Mouse (Mus musculus) MEL (cell line): Measurements from ENCODE around the gene Ankmy1. TPM values are rescaled to one million over a fixed set of nuclear protein-coding genes. Genes with fewer than 3 reads are reported as not detected.

ENCODE experiments used
- DNase-seq: peaks from one replicate; pipeline ENCODE4 v3.0.0; 2011; ENCODE audit warnings: low read depth, low spot score
- H3K27ac ChIP-seq: 2 replicates; pipeline ENCODE4 v1.5.1; 2012; ENCODE audit warnings: low read depth, mild to moderate bottlenecking, control low read depth, low read length, moderate library complexity; ENCODE audit not compliant: control insufficient read depth
- H3K27me3 ChIP-seq, 2 experiments: fragments of 150-350 bp in 1 of 2; sonication (generic) in 1 of 2; 2 replicates each; pipeline ENCODE4 v1.6.1; 2012; ENCODE audit warnings: low read length in 2 of 2, mild to moderate bottlenecking in 2 of 2, improper control_type of control experiment in 1 of 2, moderate library complexity in 1 of 2; ENCODE audit not compliant: insufficient read depth in 2 of 2, control insufficient read depth in 1 of 2
- H3K36me3 ChIP-seq, 2 experiments: 2 replicates each; pipeline ENCODE4 v1.6.1; 2012 to 2014; ENCODE audit warnings: low read length in 2 of 2, improper control_type of control experiment in 1 of 2, inconsistent platforms in 1 of 2, mild to moderate bottlenecking in 1 of 2; ENCODE audit not compliant: insufficient read depth in 2 of 2, control insufficient read depth in 1 of 2
- H3K4me1 ChIP-seq, 2 experiments: fragments of 150-350 bp in 1 of 2; sonication (generic) in 1 of 2; 2 replicates each; pipeline ENCODE4 v1.6.1; 2012; ENCODE audit warnings: low read length in 2 of 2, improper control_type of control experiment in 1 of 2, mild to moderate bottlenecking in 1 of 2; ENCODE audit not compliant: insufficient read depth in 2 of 2, control insufficient read depth in 1 of 2
- H3K4me3 ChIP-seq, 2 experiments: fragments of 150-350 bp in 1 of 2; sonication (generic) in 1 of 2; 2 replicates each; pipeline ENCODE4 v1.5.1; 2012; ENCODE audit warnings: low read depth in 2 of 2, low read length in 2 of 2, mild to moderate bottlenecking in 2 of 2, moderate library complexity in 2 of 2, control low read depth in 1 of 2, improper control_type of control experiment in 1 of 2; ENCODE audit not compliant: control insufficient read depth in 1 of 2, insufficient read depth in 1 of 2
- H3K79me2 ChIP-seq: 2 replicates; pipeline ENCODE4 v1.6.1; 2012; ENCODE audit warnings: mild to moderate bottlenecking, low read length, moderate library complexity; ENCODE audit not compliant: control insufficient read depth, poor library complexity, insufficient read depth
- H3K9ac ChIP-seq: 2 replicates; pipeline ENCODE4 v1.6.1; 2012; ENCODE audit warnings: low read depth, mild to moderate bottlenecking, control low read depth, low read length, moderate library complexity; ENCODE audit not compliant: control insufficient read depth, poor library complexity, severe bottlenecking
- H3K9me3 ChIP-seq: fragments of 150-350 bp; sonication (generic); replicated peaks from 2 replicates; pipeline ENCODE4 v1.6.1; 2012; ENCODE audit warnings: mild to moderate bottlenecking, low read length, improper control_type of control experiment, moderate library complexity; ENCODE audit not compliant: insufficient read depth
- CHD1 ChIP-seq: IDR thresholded peaks from 2 replicates; pipeline ENCODE4 v1.6.1; 2012; ENCODE audit warnings: low read depth, mild to moderate bottlenecking, inconsistent platforms, low read length, improper control_type of control experiment
- CTCF ChIP-seq, 3 experiments: IDR thresholded peaks in 2 of 3; conservative IDR thresholded peaks in 1 of 3; 2 replicates each; pipeline ENCODE4 v1.5.1; 2011 to 2012; ENCODE audit warnings: low read length in 3 of 3, low read depth in 2 of 3, mild to moderate bottlenecking in 2 of 3, improper control_type of control experiment in 1 of 3, inconsistent platforms in 1 of 3, mixed read lengths in 1 of 3, moderate library complexity in 1 of 3; ENCODE audit not compliant: control insufficient read depth in 1 of 3, insufficient read depth in 1 of 3, poor library complexity in 1 of 3, severe bottlenecking in 1 of 3
- E2F4 ChIP-seq: IDR thresholded peaks from 2 replicates; pipeline ENCODE4 v1.6.1; 2011; ENCODE audit warnings: low read depth, low read length, improper control_type of control experiment, borderline replicate concordance
- EP300 ChIP-seq, 2 experiments: IDR thresholded peaks; 2 replicates each; pipeline ENCODE4 v1.6.1; 2011; ENCODE audit warnings: improper control_type of control experiment in 2 of 2, low read length in 2 of 2, low read depth in 1 of 2, mild to moderate bottlenecking in 1 of 2
- ETS1 ChIP-seq: IDR thresholded peaks from 2 replicates; pipeline ENCODE4 v1.6.1; 2012; ENCODE audit warnings: low read depth, mild to moderate bottlenecking, inconsistent platforms, low read length, improper control_type of control experiment, moderate library complexity
- JUND ChIP-seq: IDR thresholded peaks from 2 replicates; pipeline ENCODE4 v1.6.1; 2011; ENCODE audit warnings: low read depth, mild to moderate bottlenecking, improper control_type of control experiment, low read length
- KAT2A ChIP-seq: conservative IDR thresholded peaks from 2 replicates; pipeline ENCODE4 v1.6.1; 2012; ENCODE audit warnings: low read depth, low read length, improper control_type of control experiment, inconsistent platforms
- MEF2A ChIP-seq: IDR thresholded peaks from 2 replicates; pipeline ENCODE4 v1.6.1; 2014; ENCODE audit warnings: low read depth, mild to moderate bottlenecking, inconsistent platforms, low read length, improper control_type of control experiment; ENCODE audit not compliant: poor library complexity, insufficient replicate concordance, severe bottlenecking; ENCODE audit errors: extremely low read depth
- MYB ChIP-seq: IDR thresholded peaks from 2 replicates; pipeline ENCODE4 v1.6.1; 2011; ENCODE audit warnings: mild to moderate bottlenecking, low read depth, low read length, improper control_type of control experiment
- POLR2AphosphoS2 ChIP-seq: IDR thresholded peaks from 2 replicates; pipeline ENCODE4 v1.6.1; 2011; ENCODE audit warnings: low read length, improper control_type of control experiment
- POLR2AphosphoS5 ChIP-seq: IDR thresholded peaks from 2 replicates; pipeline ENCODE4 v1.6.1; 2012; ENCODE audit warnings: low read depth, borderline replicate concordance, mild to moderate bottlenecking, inconsistent platforms, low read length, moderate library complexity, mixed read lengths
- RAD21 ChIP-seq: IDR thresholded peaks from 2 replicates; pipeline ENCODE4 v1.6.1; 2011; ENCODE audit warnings: mild to moderate bottlenecking, low read depth, low read length, improper control_type of control experiment
- SMC3 ChIP-seq: IDR thresholded peaks from 2 replicates; pipeline ENCODE4 v1.6.1; 2011; ENCODE audit warnings: low read depth, low read length, improper control_type of control experiment
- UBTF ChIP-seq: IDR thresholded peaks from 2 replicates; pipeline ENCODE4 v1.6.1; 2012; ENCODE audit warnings: low read depth, mild to moderate bottlenecking, inconsistent platforms, low read length, improper control_type of control experiment, moderate library complexity, borderline replicate concordance; ENCODE audit not compliant: insufficient read depth
- USF2 ChIP-seq, 2 experiments: IDR thresholded peaks; 2 replicates each; pipeline ENCODE4 v1.6.1; 2011 to 2012; ENCODE audit warnings: improper control_type of control experiment in 2 of 2, low read length in 2 of 2, borderline replicate concordance in 1 of 2, inconsistent platforms in 1 of 2, low read depth in 1 of 2, mild to moderate bottlenecking in 1 of 2; ENCODE audit not compliant: insufficient read depth in 1 of 2
- ZC3H11A ChIP-seq: IDR thresholded peaks from 2 replicates; pipeline ENCODE4 v1.6.1; 2012; ENCODE audit warnings: low read depth, mild to moderate bottlenecking, inconsistent platforms, low read length, improper control_type of control experiment
- ZMIZ1 ChIP-seq: IDR thresholded peaks from 2 replicates; pipeline ENCODE4 v1.6.1; 2012; ENCODE audit warnings: low read depth, mild to moderate bottlenecking, inconsistent platforms, low read length, improper control_type of control experiment, moderate library complexity
- polyA plus RNA-seq, 2 experiments: library from polyadenylated mRNA; stranded (reverse) in 1 of 2; unstranded in 1 of 2; fragments of >175 nt in 1 of 2; fragments of >200 nt in 1 of 2; gene quantifications; 2 replicates each; pipeline versions ENCODE4 v1.2.1 to v1.2.4; 2012; ENCODE audit warnings: low replicate concordance in 2 of 2, low read depth in 1 of 2; ENCODE audit not compliant: insufficient read length in 2 of 2, insufficient read depth in 1 of 2, missing spikeins in 1 of 2
- total RNA-seq: library from RNA; depleted of rRNA; stranded (reverse); fragments of 300-350 nt; gene quantifications from 2 replicates; pipeline ENCODE4 v1.2.3, GENCODE M21; 2012

The Ankmy1 gene
- total and polyA plus RNA-seq, 3 experiments, result 0.08 TPM; not detected in 2

DNA sequence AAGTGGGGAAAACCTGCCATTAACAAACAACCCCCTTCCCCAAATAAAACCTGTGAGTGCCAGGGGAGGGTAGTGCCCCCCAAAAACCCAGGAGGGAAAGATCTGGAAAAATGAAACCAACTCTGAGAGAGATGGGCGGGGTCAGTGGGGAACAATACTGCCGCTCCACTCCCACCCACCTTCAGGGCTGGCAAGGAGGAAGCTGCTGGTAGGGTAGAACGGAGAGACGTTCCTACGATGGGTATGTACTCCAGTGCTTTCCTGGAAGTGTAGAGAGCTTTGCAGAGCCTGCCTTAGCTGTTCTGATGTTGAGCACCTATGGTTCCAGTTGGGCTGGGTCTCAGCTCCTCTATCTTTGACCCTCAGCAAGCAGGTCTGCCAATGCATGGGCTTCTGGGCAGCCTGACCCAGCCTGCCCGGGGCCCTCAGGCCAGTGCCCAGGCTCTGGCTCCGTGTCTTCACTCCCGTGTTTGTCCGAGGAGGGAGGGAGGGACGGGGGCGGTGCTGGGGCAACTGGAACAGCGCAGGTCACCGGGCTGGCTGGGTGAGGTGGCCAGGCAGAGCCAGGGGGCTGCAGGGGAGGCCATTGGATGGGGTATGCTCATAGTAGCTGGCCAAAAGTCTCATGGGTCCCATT is 52.6 kb downstream of the Ankmy1 start:
- Histone ChIP-seq H3K27me3 (no peaks in the 10 kb centered on the region), H3K4me1 (peaks cover 2 to 3% of the 10 kb centered on the region in 2 experiments; a peak in 2 of 4 replicates), H3K4me3 (peak overlapping the region; percentile 55 to 91), H3K36me3 (no peaks in the 10 kb centered on the region), H3K27ac (no peak overlapping the region), H3K9ac (peak overlapping the region; percentile 43; the same call in 1 of the 2 replicates), H3K79me2 (no peaks in the 10 kb centered on the region), H3K9me3 (no peaks in the 10 kb centered on the region)
- peak; percentile 63 for DNase-seq
- TF ChIP-seq POLR2AphosphoS5 (no peak), ZMIZ1 (no peak)

DNA sequence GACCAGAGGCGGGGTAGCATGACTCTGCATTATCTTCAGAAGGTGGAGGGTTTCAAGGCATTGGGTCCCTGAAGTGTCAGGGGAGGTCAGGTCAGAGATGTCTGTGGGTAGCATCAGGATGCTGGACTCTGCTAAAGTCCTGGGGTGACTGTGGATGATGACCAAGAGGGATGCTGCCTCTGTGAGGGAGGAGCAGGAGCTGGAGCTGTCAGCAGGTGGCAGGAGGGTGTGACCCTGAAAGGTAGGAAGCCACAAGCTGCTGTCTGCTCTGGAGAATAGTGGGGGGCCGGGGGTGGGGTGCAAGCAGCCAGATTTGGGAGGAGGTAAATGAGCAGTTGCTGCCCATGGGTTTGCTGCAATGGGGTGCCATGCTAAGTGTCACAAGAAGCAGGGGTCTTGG is 53.2 kb downstream of the Ankmy1 start:
- Histone ChIP-seq H3K36me3 (no peaks in the 10 kb centered on the region), H3K27me3 (no peaks in the 10 kb centered on the region), H3K79me2 (no peaks in the 10 kb centered on the region), H3K4me1 (peaks cover 2 to 3% of the 10 kb centered on the region in 2 experiments; a peak in 2 of 4 replicates), H3K9ac (peak overlapping the region; percentile 31; the same call in 1 of the 2 replicates), H3K9me3 (no peaks in the 10 kb centered on the region), H3K4me3 (peak overlapping the region; percentile 55 to 91), H3K27ac (no peak overlapping the region)
- peak; percentile 55 for DNase-seq
- peak; percentile 33; the same call in 1 of the 2 replicates for TF ChIP-seq SMC3
- TF ChIP-seq MYB, result no peak
- no peak for TF ChIP-seq RAD21
- TF ChIP-seq KAT2A, result no peak
- no peak for TF ChIP-seq E2F4
- TF ChIP-seq ZC3H11A, result no peak
- TF ChIP-seq UBTF, result no peak
- no peak for TF ChIP-seq EP300 (IDR thresholded peaks at IDR 0.05; ENCODE audit: low read depth in 1 of 2, low read length in 2 of 2)
- no peak for TF ChIP-seq USF2 (IDR thresholded peaks at IDR 0.05; ENCODE audit: borderline replicate concordance in 1 of 2, insufficient read depth in 1 of 2, low read depth in 1 of 2, low read length in 2 of 2)
- TF ChIP-seq POLR2AphosphoS2, result no peak
- TF ChIP-seq JUND, result no peak
- TF ChIP-seq CHD1, result no peak
- no peak for TF ChIP-seq MEF2A
- TF ChIP-seq ETS1, result no peak
- TF ChIP-seq CTCF (IDR thresholded peaks at IDR 0.05 in 2 of 3, conservative IDR thresholded peaks at IDR 0.05 in 1 of 3; ENCODE audit: control insufficient read depth in 1 of 3, insufficient read depth in 1 of 3, low read depth in 2 of 3, low read length in 3 of 3, poor library complexity in 1 of 3, severe bottlenecking in 1 of 3), result peak in 2 of 3 experiments; percentile 57 to 59; a peak in 4 of 6 replicates
